In genomic region chr9:75466641-75467040, GRCm38 (mm10) we compare ENCODE assay signal across 17 mouse cellular contexts. TPM values are rescaled to one million over a fixed set of nuclear protein-coding genes. Genes with fewer than 3 reads are reported as not detected.
DNase-seq lines count a peak whose midpoint lies in the region; ATAC-seq and TF ChIP-seq lines count a peak whose summit lies in the region.
"Had no signal": no experiment of that assay in that cellular context is flagged by ENCODE, and none has a peak within 500 bp of the region (broad histone marks: within the 10 kb centered on the region; RNA-seq: fewer than 3 reads in every experiment).

No protein-coding gene starts in this region.

- peak; percentile 13 for DNase-seq in hindbrain, postnatal 0 days (ENCODE audit: low spot score)
- DNase-seq in retina, embryonic 14.5 days (ENCODE audit: low spot score) = peak; percentile 10
- DNase-seq in retina, postnatal 1 day = no peak
- DNase-seq in NIH3T3 (ENCODE audit: low read depth) = peak; percentile 25
- DNase-seq in thymus, postnatal 36 days = no peak
- DNase-seq in cerebellum, postnatal 25 days = no peak
- DNase-seq: adrenal gland, adult 2 months; cerebellum, adult 9-10 months; gastrocnemius, postnatal 36 days; heart, postnatal 4 days; kidney, postnatal 25 days; thymus, postnatal 25 days had no signal

- no peak overlapping the region for H3K4me3 ChIP-seq in hindbrain, postnatal 0 days (ENCODE audit: low read length)
- no peak overlapping the region for H3K4me3 ChIP-seq in hindbrain, embryonic 16.5 days (ENCODE audit: low read length)
- H3K4me3 ChIP-seq: lung, embryonic 15.5 days; stomach, embryonic 15.5 days had no signal

- ATAC-seq in hindbrain, postnatal 0 days = no peak
- no peak for ATAC-seq in hindbrain, embryonic 16.5 days
- ATAC-seq: intestine, embryonic 16.5 days; Patski had no signal

- H3K27me3 ChIP-seq in hindbrain, postnatal 0 days (ENCODE audit: insufficient read depth, low read length) = no peaks in the 10 kb centered on the region
- no peaks in the 10 kb centered on the region for H3K27me3 ChIP-seq in hindbrain, embryonic 16.5 days (replicated peaks; ENCODE audit: control insufficient read depth, insufficient read depth, low read length)
- H3K27me3 ChIP-seq: lung, embryonic 15.5 days; Patski; stomach, embryonic 15.5 days had no signal

- TF ChIP-seq CTCF in hindbrain, postnatal 0 days (IDR thresholded peaks at IDR 0.05; ENCODE audit: low read depth) = peak; percentile 40

- H3K9ac ChIP-seq in hindbrain, postnatal 0 days (replicated peaks; ENCODE audit: low read length) = no peak overlapping the region
- H3K9ac ChIP-seq in hindbrain, embryonic 16.5 days (ENCODE audit: low read depth, low read length) = no peak overlapping the region
- H3K9ac ChIP-seq: lung, embryonic 15.5 days; stomach, embryonic 15.5 days had no signal

- H3K36me3 ChIP-seq in hindbrain, postnatal 0 days (ENCODE audit: insufficient read depth, low read length) = peaks cover 9% of the 10 kb centered on the region
- H3K36me3 ChIP-seq in hindbrain, embryonic 16.5 days (ENCODE audit: control insufficient read depth, insufficient read depth, low read length) = peaks cover 28% of the 10 kb centered on the region

- H3K9me3 ChIP-seq in hindbrain, postnatal 0 days (ENCODE audit: low read length) = no peaks in the 10 kb centered on the region
- no peaks in the 10 kb centered on the region for H3K9me3 ChIP-seq in hindbrain, embryonic 16.5 days (ENCODE audit: control insufficient read depth, low read length)
- H3K9me3 ChIP-seq: lung, embryonic 15.5 days; stomach, embryonic 15.5 days had no signal

- H3K4me2 ChIP-seq in hindbrain, postnatal 0 days (ENCODE audit: low read depth, low read length) = no peak overlapping the region
- no peak overlapping the region for H3K4me2 ChIP-seq in hindbrain, embryonic 16.5 days (ENCODE audit: low read length)
- H3K4me2 ChIP-seq: lung, embryonic 15.5 days; stomach, embryonic 15.5 days had no signal

- H3K4me1 ChIP-seq in hindbrain, postnatal 0 days (ENCODE audit: insufficient read depth, low read length) = no peaks in the 10 kb centered on the region
- H3K4me1 ChIP-seq in hindbrain, embryonic 16.5 days (ENCODE audit: control insufficient read depth, insufficient read depth, low read depth, low read length) = no peaks in the 10 kb centered on the region
- H3K4me1 ChIP-seq: lung, embryonic 15.5 days; stomach, embryonic 15.5 days had no signal

- no peak overlapping the region for H3K27ac ChIP-seq in hindbrain, postnatal 0 days
- no peak overlapping the region for H3K27ac ChIP-seq in hindbrain, embryonic 16.5 days (ENCODE audit: low read depth, low read length)
- H3K27ac ChIP-seq: lung, embryonic 15.5 days; stomach, embryonic 15.5 days had no signal

- WGBS in hindbrain, postnatal 0 days = 95% methylated on average over 4 of the region's 4 CpGs
- 91% methylated on average over 4 of the region's 4 CpGs for WGBS in hindbrain, embryonic 16.5 days

RNA-seq across cellular contexts. Expression of gene Leo1, which starts 25.3 kb away (rescaled TPM):
- total RNA-seq in hindbrain, postnatal 0 days (2014; rRNA removed) = 19.4 and 22.2 TPM in 2 replicates
- polyA plus RNA-seq in hindbrain, postnatal 0 days (2015; fragmentation: Nextera tagmentation; extraction: Ambion mirVana) = 40.8 and 41.2 TPM in 2 replicates
- polyA plus RNA-seq in hindbrain, embryonic 16.5 days (2015; fragmentation: Nextera tagmentation; extraction: Ambion mirVana) = 42.6 and 43.0 TPM in 2 replicates

RNA-seq across cellular contexts. Expression of gene Mapk6, which starts 56.8 kb away (rescaled TPM):
- total RNA-seq in hindbrain, postnatal 0 days (2014; rRNA removed) = 149 and 160 TPM in 2 replicates
- 95.7 and 109 TPM in 2 replicates for polyA plus RNA-seq in hindbrain, postnatal 0 days (2015; fragmentation: Nextera tagmentation; extraction: Ambion mirVana)
- 142 and 147 TPM in 2 replicates for polyA plus RNA-seq in hindbrain, embryonic 16.5 days (2015; fragmentation: Nextera tagmentation; extraction: Ambion mirVana)

Comparison
In these comparisons a context has a peak if more than half of its experiments do, and no peak if none do; other contexts are left out.
1. DNase-seq: peak in hindbrain, postnatal 0 days (single experiment), retina, embryonic 14.5 days (single experiment) and NIH3T3 (single experiment); none in retina, postnatal 1 day (single experiment), thymus, postnatal 36 days (0 of 2) and cerebellum, postnatal 25 days (0 of 2).